Mouse (Mus musculus) cerebral cortex, adult 2 months (tissue): Measurements from ENCODE around the gene Ttc37.

Experiments
- WGBS: fragments of 180-500 bp; shearing (Covaris S2); methylation state at CpG from one replicate; pipeline ENCODE4 v1.1.7; 2018; 5-methylcytosine and 5-hydroxymethylcytosine counted together

The Ttc37 gene

GRCm38 (mm10) chr13:76098493-76099303 lies at the start of gene Ttc37, which contains the start of gene Arsk:
Gene Ttc37, plus strand, starts transcription at chr13:76098734.
Gene Arsk, minus strand, starts transcription at chr13:76098660.
- WGBS, result under 1% methylated on average over 34 of the region's 34 CpGs

- WGBS, result 1% methylated on average over 59 of the region's 59 CpGs
Measured at GRCm38 (mm10) chr13:76055391-76056232, 42.9 kb upstream of the Ttc37 start.

GRCm38 (mm10) chr13:76056261-76056724 lies 42.2 kb upstream of the Ttc37 start:
- WGBS, result under 1% methylated on average over 34 of the region's 34 CpGs

GRCm38 (mm10) chr13:76056896-76057266 lies 41.7 kb upstream of the Ttc37 start, which contains the start of gene Gpr150:
Gene Gpr150, minus strand, starts transcription at chr13:76056996.
- WGBS, result 7% methylated on average over 10 of the region's 10 CpGs

- WGBS, result 53% methylated on average over 10 of the region's 10 CpGs
Measured at GRCm38 (mm10) chr13:76057267-76058069, 41.1 kb upstream of the Ttc37 start.

GRCm38 (mm10) chr13:76059591-76059990 lies 38.9 kb upstream of the Ttc37 start:
- WGBS, result 92% methylated on average over 4 of the region's 4 CpGs

- WGBS, result 69% methylated on average over 3 of the region's 3 CpGs
Measured at GRCm38 (mm10) chr13:76062126-76062525, 36.4 kb upstream of the Ttc37 start.

GRCm38 (mm10) chr13:76062569-76062968 lies 36.0 kb upstream of the Ttc37 start:
- WGBS, result 63% methylated on average over 3 of the region's 3 CpGs

GRCm38 (mm10) chr13:76063548-76063947 lies 35.0 kb upstream of the Ttc37 start:
- 95% methylated on average over 4 of the region's 4 CpGs for WGBS

GRCm38 (mm10) chr13:76064363-76064945 lies 34.1 kb upstream of the Ttc37 start:
- WGBS, result 88% methylated on average over 13 of the region's 13 CpGs

- 58% methylated on average over 1 of the region's 1 CpGs for WGBS
Measured at GRCm38 (mm10) chr13:76074323-76074722, 24.2 kb upstream of the Ttc37 start.

- WGBS, result 1% methylated on average over 16 of the region's 16 CpGs
Measured at GRCm38 (mm10) chr13:76098116-76098492, 430 bp upstream of the Ttc37 start.

- 89% methylated on average over 2 of the region's 2 CpGs for WGBS
Measured at GRCm38 (mm10) chr13:76101989-76102388, 3.5 kb downstream of the Ttc37 start.

GRCm38 (mm10) chr13:76109069-76109824 lies 10.7 kb downstream of the Ttc37 start:
- 88% methylated on average over 18 of the region's 18 CpGs for WGBS

GRCm38 (mm10) chr13:76128799-76129198 lies 30.3 kb downstream of the Ttc37 start:
- 59% methylated on average over 4 of the region's 4 CpGs for WGBS

- WGBS, result 75% methylated on average over 4 of the region's 4 CpGs
Measured at GRCm38 (mm10) chr13:76132415-76132814, 33.9 kb downstream of the Ttc37 start.

GRCm38 (mm10) chr13:76138862-76139261 lies 40.3 kb downstream of the Ttc37 start:
- WGBS, result 81% methylated on average over 3 of the region's 3 CpGs

GRCm38 (mm10) chr13:76141117-76141808 lies 42.7 kb downstream of the Ttc37 start:
- WGBS, result 88% methylated on average over 12 of the region's 12 CpGs

- WGBS, result 79% methylated on average over 5 of the region's 5 CpGs
Measured at GRCm38 (mm10) chr13:76150483-76150882, 51.9 kb downstream of the Ttc37 start.

GRCm38 (mm10) chr13:76157099-76157498 lies 58.6 kb downstream of the Ttc37 start:
- WGBS, result 92% methylated on average over 3 of the region's 3 CpGs
